Mouse (Mus musculus): ENCODE results near the gene Epb41l1.
A peak's percentile ranks its signal among the peaks of the same experiment; 100 is the strongest.
"Not testable (repeated sequence)": the region's sequence is repeated elsewhere in the genome, so short reads cannot be mapped to it uniquely, and the experiment has no call there.

The Epb41l1 gene

GRCm38 (mm10) chr2:156488166-156488814, 67.6 kb downstream of the Epb41l1 start:
- no peak for DNase-seq

GRCm38 (mm10) chr2:156490176-156490575, 69.5 kb downstream of the Epb41l1 start:
- DNase-seq: no peak

GRCm38 (mm10) chr2:156491796-156492195, 71.1 kb downstream of the Epb41l1 start:
- DNase-seq: no peak

- DNase-seq: no peak
Observed at GRCm38 (mm10) chr2:156493766-156494165, 73.1 kb downstream of the Epb41l1 start.

GRCm38 (mm10) chr2:156494465-156494864, 73.8 kb downstream of the Epb41l1 start:
- no peak for DNase-seq

GRCm38 (mm10) chr2:156494875-156495274, 74.2 kb downstream of the Epb41l1 start:
- DNase-seq: no peak

- DNase-seq: no peak
Observed at GRCm38 (mm10) chr2:156496816-156497566, 76.3 kb downstream of the Epb41l1 start.

GRCm38 (mm10) chr2:156497915-156498314, 77.2 kb downstream of the Epb41l1 start:
- DNase-seq: peak; percentile 70

- DNase-seq: no peak
Observed at GRCm38 (mm10) chr2:156501025-156501424, 80.3 kb downstream of the Epb41l1 start.

- no peak for DNase-seq
Observed at GRCm38 (mm10) chr2:156505533-156505932, 84.8 kb downstream of the Epb41l1 start.

- no peak for DNase-seq
Observed at GRCm38 (mm10) chr2:156512028-156512427, 91.3 kb downstream of the Epb41l1 start.

GRCm38 (mm10) chr2:156512561-156512960, 91.9 kb downstream of the Epb41l1 start:
- no peak for DNase-seq

- DNase-seq: no peak
Observed at GRCm38 (mm10) chr2:156515102-156515501, 94.4 kb downstream of the Epb41l1 start.

- peak; percentile 87 for DNase-seq
Observed at GRCm38 (mm10) chr2:156515565-156516185, 95.0 kb downstream of the Epb41l1 start.

GRCm38 (mm10) chr2:156516678-156517077, 96.0 kb downstream of the Epb41l1 start:
- not testable (repeated sequence) for DNase-seq

- DNase-seq: no peak
Observed at GRCm38 (mm10) chr2:156518306-156518705, 97.6 kb downstream of the Epb41l1 start.

GRCm38 (mm10) chr2:156519584-156519983, 98.9 kb downstream of the Epb41l1 start:
- DNase-seq: no peak

- DNase-seq: no peak
Observed at GRCm38 (mm10) chr2:156522994-156523393, 102.3 kb downstream of the Epb41l1 start.

GRCm38 (mm10) chr2:156524078-156524477, 103.4 kb downstream of the Epb41l1 start:
- DNase-seq: no peak

GRCm38 (mm10) chr2:156529726-156530125, 109.0 kb downstream of the Epb41l1 start:
- DNase-seq: no peak

GRCm38 (mm10) chr2:156533160-156533559, 112.5 kb downstream of the Epb41l1 start:
- no peak for DNase-seq

GRCm38 (mm10) chr2:156538817-156539555, 118.3 kb downstream of the Epb41l1 start:
- DNase-seq: no peak

- DNase-seq: no peak
Observed at GRCm38 (mm10) chr2:156540991-156541390, 120.3 kb downstream of the Epb41l1 start.
